Mouse (Mus musculus) ES-E14 (cell line): ENCODE measurements around the gene Tbc1d13.

Source experiments
- MAFK ChIP-seq: IDR thresholded peaks from 2 replicates; pipeline ENCODE4 v1.6.1; 2014; ENCODE audit warnings: mild to moderate bottlenecking, low read depth, low read length, inconsistent platforms; ENCODE audit not compliant: insufficient read depth
- ZC3H11A ChIP-seq: IDR thresholded peaks from 2 replicates; pipeline ENCODE4 v1.6.1; 2012; ENCODE audit warnings: low read depth, mild to moderate bottlenecking, inconsistent platforms, low read length, borderline replicate concordance

- TF ChIP-seq ZC3H11A (no peak), MAFK (no peak)
Measured at GRCm38 (mm10) chr2:30136458-30136857, 2.9 kb downstream of the Tbc1d13 start.
